ENCODE assay signal across 7 mouse cellular contexts in genomic region chr4:143161619-143162479, GRCm38 (mm10). TPM values are rescaled to one million over a fixed set of nuclear protein-coding genes. Genes with fewer than 3 reads are reported as not detected.
DNase-seq lines count a peak whose midpoint lies in the region; ATAC-seq lines count a peak whose summit lies in the region.

No protein-coding gene starts in this region.

- H3K4me3 ChIP-seq in intestine, embryonic 15.5 days (replicated peaks): peak overlapping the region; percentile 81
- H3K4me3 ChIP-seq in midbrain, embryonic 10.5 days: peak overlapping the region; percentile 78

- H3K27ac ChIP-seq in intestine, embryonic 15.5 days: peak overlapping the region; percentile 99
- H3K27ac ChIP-seq in midbrain, embryonic 10.5 days (replicated peaks): peak overlapping the region; percentile 97

- intact Hi-C loops in gastrocnemius, postnatal 36 days (cut with DNase I): loop anchor here (2.0 kb wide), 2 partner anchors 43 to 51 kb away; partner anchors contain the start of gene Prdm2
- intact Hi-C loops in left cerebral cortex, postnatal 25 days (cut with DNase I): loop anchor here (2.0 to 5.0 kb wide), 2 partner anchors 35 to 51 kb away; partner anchors contain the start of gene Prdm2

- H3K4me1 ChIP-seq in intestine, embryonic 15.5 days (replicated peaks): peaks cover 27% of the 10 kb centered on the region
- peaks cover 31% of the 10 kb centered on the region for H3K4me1 ChIP-seq in midbrain, embryonic 10.5 days

- peak; percentile 100 for DNase-seq in adrenal gland, adult 2 months
- DNase-seq in embryo, embryonic 11.5 days (ENCODE audit: low read depth, low spot score): peak; percentile 98
- DNase-seq in gastrocnemius, postnatal 36 days: peak; percentile 98 to 99
- peak; percentile 99 to 100 for DNase-seq in left cerebral cortex, postnatal 25 days (ENCODE audit: low spot score in 2 of 2)
- DNase-seq in midbrain, embryonic 10.5 days (ENCODE audit: low spot score): peak; percentile 100
- peak; percentile 98 for DNase-seq in right cerebral cortex, postnatal 4 days

- ATAC-seq in intestine, embryonic 15.5 days: peak; percentile 100

- peak overlapping the region; percentile 79 for H3K9ac ChIP-seq in intestine, embryonic 15.5 days

- H3K4me2 ChIP-seq in intestine, embryonic 15.5 days (replicated peaks): peak overlapping the region; percentile 64

- no peaks in the 10 kb centered on the region for H3K36me3 ChIP-seq in intestine, embryonic 15.5 days
- peaks cover 35% of the 10 kb centered on the region for H3K36me3 ChIP-seq in midbrain, embryonic 10.5 days

- H3K27me3 ChIP-seq in intestine, embryonic 15.5 days (replicated peaks): no peaks in the 10 kb centered on the region
- H3K27me3 ChIP-seq in midbrain, embryonic 10.5 days (ENCODE audit: low read depth, poor library complexity, severe bottlenecking): no peaks in the 10 kb centered on the region

- WGBS in intestine, embryonic 15.5 days: under 1% methylated on average over 102 of the region's 102 CpGs
- WGBS in midbrain, embryonic 10.5 days: 0% methylated on average over 102 of the region's 102 CpGs

- H3K9me3 ChIP-seq in intestine, embryonic 15.5 days: no peaks in the 10 kb centered on the region
- no peaks in the 10 kb centered on the region for H3K9me3 ChIP-seq in midbrain, embryonic 10.5 days (replicated peaks)

RNA-seq across cellular contexts. Expression of gene Prdm2, which starts 50.9 kb away (rescaled TPM):
- total RNA-seq in adrenal gland, adult 2 months (2021): 10 to 100 TPM; 22.3 to 38.7 TPM
- polyA plus RNA-seq in adrenal gland, adult 2 months (2012; rRNA removed): 5.6 and 9.4 TPM in 2 replicates
- 10 to 100 TPM; 17.9 to 19.7 TPM for total RNA-seq in gastrocnemius, postnatal 36 days (2021)
- 9.7 and 10.0 TPM in 2 replicates for polyA plus RNA-seq in intestine, embryonic 15.5 days (2015; fragmentation: Nextera tagmentation; extraction: Ambion mirVana)
- total RNA-seq in left cerebral cortex, postnatal 25 days (2021): 10 to 100 TPM; 39.7 to 42.3 TPM
- 14.2 and 16.6 TPM in 2 replicates for polyA plus RNA-seq in midbrain, embryonic 10.5 days (2016; fragmentation: Nextera tagmentation; extraction: Ambion mirVana)

Comparison
In these comparisons a context has a peak if more than half of its experiments do, and no peak if none do; other contexts are left out.
1. Peak in every context shown above with its lines: DNase-seq, ATAC-seq, H3K4me3 ChIP-seq and H3K27ac ChIP-seq.